Mouse (Mus musculus) heart, adult 2 months (tissue): ENCODE results near the gene Gpr68.

ENCODE experiments used
- CTCF ChIP-seq: fragments of 200-600 bp; IDR thresholded peaks from 2 replicates; pipeline ENCODE4 v1.8.1; 2022; ENCODE audit warnings: antibody characterized with exemption, mild to moderate bottlenecking, moderate library complexity
- EP300 ChIP-seq: fragments of 200-500 bp; IDR thresholded peaks from 2 replicates; pipeline ENCODE4 v1.6.1; 2011; ENCODE audit warnings: low read depth, low read length, control low read depth; ENCODE audit not compliant: insufficient read depth

DNA sequence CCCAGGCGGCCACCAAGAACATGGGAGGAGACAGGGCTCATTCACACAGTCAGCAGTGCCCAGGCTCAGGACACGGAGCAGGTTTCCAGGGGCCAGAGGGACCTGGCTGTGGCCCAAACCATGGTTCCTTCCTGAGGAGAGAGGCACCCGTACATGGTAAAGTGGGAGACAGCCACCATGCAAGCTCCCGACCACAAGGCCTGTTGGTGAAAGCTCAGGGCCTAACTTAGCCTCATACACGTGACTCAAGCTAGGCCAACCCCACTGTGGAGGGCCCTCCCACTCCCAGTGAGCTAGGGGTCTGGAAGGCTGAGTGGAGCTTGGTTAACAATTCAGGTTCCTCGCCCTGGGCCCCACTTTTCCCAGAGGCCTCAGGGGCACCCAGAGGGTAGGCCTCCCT lies 30.1 kb downstream of the Gpr68 start:
- TF ChIP-seq EP300 (no peak), CTCF (no peak)
